Mouse (Mus musculus) lung, postnatal 14 days (tissue): ENCODE measurements around the gene Bahcc1.

ENCODE experiments used
- DNase-seq: peaks from one replicate; pipeline ENCODE4 v3.0.0; 2021

Gene Bahcc1

DNA sequence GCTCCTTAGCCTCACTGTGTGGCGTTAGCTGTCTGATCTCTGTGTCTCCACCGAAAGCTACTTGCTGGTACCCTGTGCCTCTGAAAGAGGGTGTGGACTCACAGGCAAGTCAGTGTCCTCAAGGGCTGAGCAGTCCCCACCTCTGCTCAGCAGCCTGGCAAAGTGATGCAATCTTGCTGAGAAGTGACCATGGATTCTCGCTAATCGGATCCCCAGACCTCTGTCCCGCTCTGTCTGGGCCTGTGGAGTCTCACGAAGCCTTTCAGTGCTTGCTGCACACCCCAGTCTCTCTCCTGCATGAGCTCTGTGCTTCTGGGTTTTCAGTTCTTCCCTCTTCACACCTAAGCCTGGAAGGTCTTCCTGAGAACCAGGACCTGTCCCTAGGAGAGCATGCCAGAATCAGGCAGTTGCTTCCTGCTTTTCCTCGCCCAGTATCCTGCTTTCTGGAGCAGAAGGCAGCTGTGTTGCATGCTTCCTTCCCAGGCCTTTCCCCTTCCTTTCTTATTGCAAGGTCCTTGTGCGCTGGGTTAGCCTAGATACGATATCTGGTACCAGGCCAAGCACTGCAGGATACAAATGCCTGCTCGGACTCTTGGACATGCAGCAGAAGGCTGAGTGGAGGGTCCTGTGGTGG is 15.5 kb downstream of the Bahcc1 start:
- DNase-seq: no peak

- no peak for DNase-seq
These were observed 16.2 kb downstream of the Bahcc1 start for GRCm38 (mm10) chr11:120248899-120249298.

GRCm38 (mm10) chr11:120250991-120251949 is 18.5 kb downstream of the Bahcc1 start:
- peak; percentile 56 for DNase-seq

DNA sequence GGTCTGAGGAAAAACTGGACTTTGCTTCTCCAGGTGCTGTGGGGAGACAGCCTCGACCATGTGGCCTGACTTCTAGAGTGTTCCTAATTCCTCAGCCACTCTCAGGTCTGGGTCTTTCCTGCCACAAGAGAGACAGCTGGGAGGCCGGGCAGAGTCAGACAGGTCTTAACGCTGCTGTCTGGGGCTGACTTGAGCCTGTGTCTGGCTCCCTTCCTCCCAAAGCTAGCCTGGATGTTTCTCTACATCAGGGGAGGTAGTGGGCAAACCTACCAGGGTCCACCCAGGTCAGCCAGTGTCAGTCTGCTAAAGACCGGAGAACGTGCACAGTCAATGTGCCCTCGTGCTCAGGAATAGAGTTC is 19.2 kb downstream of the Bahcc1 start:
- no peak for DNase-seq

- no peak for DNase-seq
These were observed 19.7 kb downstream of the Bahcc1 start for GRCm38 (mm10) chr11:120252398-120252797.

GRCm38 (mm10) chr11:120252843-120253645 is 20.3 kb downstream of the Bahcc1 start:
- DNase-seq: peak; percentile 69

GRCm38 (mm10) chr11:120253646-120254315 is 21.0 kb downstream of the Bahcc1 start:
- no peak for DNase-seq

DNA sequence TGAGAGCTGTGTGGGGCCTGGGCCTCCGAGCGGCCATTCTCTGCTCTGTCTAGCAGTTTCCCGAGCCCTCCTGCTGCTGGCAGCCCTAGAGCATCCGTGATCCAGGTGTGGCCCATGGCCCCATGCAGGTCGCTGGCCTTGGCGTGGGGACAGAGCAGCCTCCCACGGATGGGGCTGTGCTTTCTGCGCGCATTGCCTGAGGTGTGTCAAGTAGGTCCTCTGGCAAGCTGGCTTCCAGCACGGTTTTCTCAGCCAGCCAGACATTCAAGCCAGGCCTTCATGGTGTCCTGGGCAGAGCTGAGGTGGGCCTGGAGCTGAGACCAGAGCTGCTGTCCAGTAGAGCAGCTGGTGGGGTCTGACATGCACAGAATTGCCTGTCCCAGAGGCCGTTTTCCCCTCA is 21.7 kb downstream of the Bahcc1 start:
- no peak for DNase-seq

GRCm38 (mm10) chr11:120255038-120255437 is 22.3 kb downstream of the Bahcc1 start:
- peak; percentile 88 for DNase-seq

DNA sequence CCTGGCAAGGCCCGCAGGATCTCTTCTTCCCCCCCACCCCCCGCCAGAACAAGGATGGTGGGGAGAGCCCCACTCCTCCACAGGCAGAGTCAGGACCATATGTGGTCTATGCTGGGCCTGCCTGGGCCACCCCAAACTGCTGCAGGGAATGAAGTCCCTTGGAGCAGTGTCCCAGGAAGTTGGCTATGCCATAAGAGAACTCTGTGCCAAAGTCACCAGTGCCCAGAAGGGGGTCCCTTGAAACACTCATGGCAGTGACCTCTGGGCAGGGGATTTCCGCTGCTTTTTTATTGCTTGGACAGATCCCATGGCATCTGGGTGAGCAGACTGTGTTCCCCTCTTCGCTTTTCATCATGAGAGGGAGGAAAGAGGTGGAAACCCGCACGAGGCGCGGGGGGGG is 22.8 kb downstream of the Bahcc1 start:
- DNase-seq: no peak

DNA sequence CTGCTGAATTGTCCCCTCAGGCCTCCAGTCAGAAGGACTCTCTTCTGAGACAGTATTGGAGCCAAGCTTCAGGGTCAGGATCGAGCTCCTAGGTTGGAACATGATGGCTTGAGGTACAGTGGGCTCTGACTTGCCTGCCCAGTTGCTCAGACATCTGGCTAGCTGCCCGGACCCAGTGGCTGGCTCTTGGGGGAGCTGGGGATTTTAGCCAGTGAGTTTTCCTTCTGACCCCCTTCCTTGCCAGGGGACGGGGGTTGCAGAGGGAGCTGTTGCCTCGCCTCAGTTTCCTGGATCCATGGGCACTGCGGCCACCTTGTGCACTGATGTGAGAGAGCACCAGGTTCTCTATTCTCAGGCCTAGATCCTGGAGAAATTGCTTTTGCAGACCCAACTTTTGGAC is 23.4 kb downstream of the Bahcc1 start:
- no peak for DNase-seq

- DNase-seq: no peak
These were observed 23.8 kb downstream of the Bahcc1 start for GRCm38 (mm10) chr11:120256543-120256942.

DNA sequence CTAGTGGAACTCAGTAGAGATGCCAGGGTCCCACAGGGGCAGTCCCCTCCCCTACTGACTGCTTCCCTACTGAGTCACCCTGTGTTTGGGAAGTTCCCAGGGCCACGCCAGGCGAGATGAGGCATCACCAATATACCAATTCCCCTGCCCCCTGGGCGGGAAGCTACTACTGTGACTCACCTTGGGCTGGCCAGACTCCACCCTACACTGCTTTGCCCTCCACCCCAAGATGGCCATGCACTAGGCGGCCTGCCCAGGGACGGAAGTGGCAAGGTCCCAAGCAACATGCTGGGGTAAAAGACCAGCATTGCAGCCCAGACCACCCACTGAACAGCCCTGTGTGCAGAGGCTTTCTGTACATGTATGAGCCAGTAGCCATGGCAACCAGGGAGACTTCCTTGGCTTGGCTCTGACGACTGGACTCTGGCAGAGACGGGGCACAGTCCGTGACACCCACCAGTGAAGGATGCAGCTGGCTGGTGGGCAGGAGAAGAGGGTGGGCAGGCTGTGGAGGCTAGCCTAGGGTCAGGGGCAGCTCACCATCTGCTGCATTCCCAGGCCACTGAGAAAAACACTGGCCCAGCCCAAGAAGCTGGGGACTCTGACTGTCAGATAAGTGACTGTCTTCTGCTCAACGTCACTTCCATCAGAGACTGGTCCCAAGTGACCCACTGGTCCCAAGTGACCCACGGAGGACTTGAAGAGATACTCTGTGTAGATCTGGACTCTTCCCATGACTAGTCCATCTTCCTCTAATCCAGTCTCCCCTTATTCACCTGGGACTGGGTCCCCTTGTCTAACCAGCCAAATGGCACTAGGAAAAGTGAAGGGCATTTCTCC is 24.5 kb downstream of the Bahcc1 start:
- no peak for DNase-seq

DNA sequence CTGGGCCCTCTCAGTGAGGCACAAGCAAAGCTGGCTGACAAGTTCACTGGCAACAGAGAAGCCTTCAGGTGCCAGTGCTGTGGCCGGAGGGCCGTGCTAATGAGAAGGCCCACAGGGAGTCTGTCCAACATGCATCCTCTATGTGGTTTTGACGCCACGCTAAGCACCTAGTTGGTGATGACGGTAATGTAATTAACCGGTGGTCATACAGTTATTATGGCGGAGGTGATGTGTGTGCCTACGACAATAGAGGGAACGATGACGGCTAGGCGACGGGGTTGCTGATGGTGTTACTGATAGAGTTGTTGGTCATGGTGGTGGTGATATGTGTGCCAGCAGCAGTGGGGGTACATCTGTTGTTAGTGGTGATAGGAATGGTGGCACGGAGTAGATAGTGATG is 25.2 kb downstream of the Bahcc1 start:
- DNase-seq: no peak

- DNase-seq: no peak
These were observed 26.3 kb downstream of the Bahcc1 start for GRCm38 (mm10) chr11:120258896-120259689.

- DNase-seq: peak; percentile 51
These were observed 27.3 kb downstream of the Bahcc1 start for GRCm38 (mm10) chr11:120259792-120260768.

DNA sequence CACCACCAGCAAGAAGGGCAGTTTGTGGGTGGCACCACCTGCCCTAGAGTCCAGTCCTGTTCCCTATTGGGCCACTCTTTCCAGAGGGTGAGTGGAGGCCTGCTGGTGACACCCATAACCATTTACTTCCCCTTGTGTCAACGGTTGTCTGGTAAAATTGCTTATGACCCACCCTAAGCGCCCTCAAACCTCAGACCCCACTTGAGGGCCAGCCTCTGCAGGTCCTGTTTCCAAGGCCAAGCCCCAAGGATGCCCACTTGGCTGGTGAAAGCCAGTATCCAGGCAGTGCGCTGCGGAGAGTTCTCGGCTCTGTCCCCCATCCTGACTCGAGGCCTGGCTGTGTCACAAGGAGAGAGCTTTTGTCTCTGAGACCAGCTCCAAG is 28.0 kb downstream of the Bahcc1 start:
- no peak for DNase-seq

DNA sequence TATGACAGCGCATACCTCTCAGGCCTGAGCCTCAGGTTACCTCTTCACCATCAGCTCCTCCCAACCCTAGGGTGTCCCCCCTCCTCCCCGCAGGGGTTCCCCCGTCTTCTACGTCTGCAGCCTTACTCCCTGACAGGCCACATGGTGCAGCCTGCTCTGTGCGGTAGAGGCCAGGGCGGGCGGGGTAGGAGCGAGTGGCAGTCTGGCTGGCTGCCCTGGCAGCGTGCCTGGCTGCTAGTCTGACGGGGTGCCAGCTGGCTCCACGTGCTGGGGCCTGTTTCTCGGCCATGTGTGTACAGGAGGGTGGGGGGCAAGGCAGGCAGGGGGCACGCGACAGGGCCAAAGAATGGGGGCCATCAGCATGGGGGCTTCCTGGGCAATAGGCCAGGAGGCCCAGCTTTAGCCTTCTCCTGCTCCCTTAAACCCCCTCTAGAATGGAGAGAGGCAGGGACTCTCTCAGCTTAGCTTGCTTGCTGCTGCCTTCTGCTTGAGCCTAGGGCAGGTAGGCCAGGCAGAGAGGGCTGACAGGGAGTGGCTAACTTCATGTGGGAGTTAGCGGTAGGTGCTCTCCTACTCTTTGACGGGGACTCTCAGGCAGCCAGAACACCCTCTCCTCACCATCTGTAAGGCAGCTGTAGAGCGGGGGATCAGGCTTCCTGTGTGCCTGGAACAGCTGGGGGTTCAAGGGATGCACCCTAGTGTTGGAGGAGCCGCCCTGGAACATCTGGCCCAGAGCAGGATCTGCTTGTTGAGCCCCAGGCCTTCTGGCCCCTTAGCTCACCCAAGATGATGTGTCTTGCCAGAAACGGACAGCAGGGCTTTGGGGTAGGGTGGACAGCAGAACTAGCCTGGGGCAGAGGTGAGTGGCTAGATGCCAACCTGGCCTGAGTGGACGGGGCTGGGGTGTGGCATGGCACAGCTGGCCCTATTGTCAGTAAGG is 28.9 kb downstream of the Bahcc1 start:
- peak; percentile 97 for DNase-seq
